Mouse (Mus musculus) lung, postnatal 0 days (tissue): ENCODE data around the gene Kdelr3.

ENCODE experiments used
- CTCF ChIP-seq: IDR thresholded peaks from 2 replicates; pipeline ENCODE4 v1.5.1; 2016; ENCODE audit warnings: antibody characterized with exemption, mild to moderate bottlenecking
- EP300 ChIP-seq: IDR thresholded peaks from 2 replicates; pipeline ENCODE4 v1.6.1; 2016; ENCODE audit warnings: antibody characterized with exemption, mild to moderate bottlenecking, control low read depth

DNA sequence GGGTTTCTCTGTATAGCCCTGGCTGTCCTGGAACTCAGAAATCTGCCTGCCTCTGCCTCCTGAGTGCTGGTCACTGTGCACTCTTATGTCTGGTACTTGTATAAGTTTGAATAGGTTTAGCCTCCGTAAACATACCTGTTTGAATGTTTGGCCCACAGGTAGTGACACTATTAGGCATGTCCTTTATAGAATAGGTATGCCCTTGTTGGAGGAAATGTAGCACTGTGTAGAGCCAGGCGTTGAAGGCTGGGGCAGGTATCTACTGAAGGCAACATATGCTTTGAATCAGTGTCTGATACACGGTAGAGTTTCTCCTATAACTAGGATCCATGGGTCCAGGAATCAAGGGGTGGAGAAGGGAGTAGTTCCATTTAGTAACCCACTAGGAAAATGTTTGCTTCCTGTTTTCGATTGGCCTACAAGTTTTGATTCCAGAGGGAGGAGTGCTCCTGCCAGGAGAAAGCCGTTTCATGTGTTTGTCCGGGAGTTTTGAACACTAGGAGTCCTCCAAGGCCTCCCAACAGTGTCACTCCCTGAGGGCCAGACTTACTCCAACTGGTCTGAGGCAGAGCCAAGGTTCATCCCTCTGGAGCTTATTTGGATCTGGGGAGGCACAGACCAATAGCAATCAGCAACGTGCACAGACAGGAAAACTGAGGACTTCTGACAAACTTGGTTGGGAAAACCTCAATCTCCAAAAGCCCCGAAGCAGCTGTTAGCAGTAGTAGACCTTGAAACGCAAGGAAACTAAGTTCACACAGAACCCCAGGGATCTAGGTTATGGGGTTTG, 10.0 kb downstream of the Kdelr3 start:
- TF ChIP-seq CTCF (no peak), EP300 (no peak)
